Mouse (Mus musculus) stomach, adult 2 months (tissue): ENCODE results near the gene S100a5. TPM values are rescaled to one million over a fixed set of nuclear protein-coding genes. Genes with fewer than 3 reads are reported as not detected.

ENCODE experiments used
- polyA plus RNA-seq: library from polyadenylated mRNA; depleted of rRNA; stranded (reverse); fragments of >200 nt; gene quantifications from 2 replicates; pipeline ENCODE4 v1.2.3, GENCODE M21; 2012; rRNA removed

Gene S100a5
- polyA plus RNA-seq, result not detected in 2 replicates

GRCm38 (mm10) chr3:90608223-90608622 is at the start of gene S100a5:
TSS of gene S100a5 (plus strand) at chr3:90608523.

GRCm38 (mm10) chr3:90560008-90560628 is 48.2 kb upstream of the S100a5 start, which contains the start of gene S100a3:
TSS of gene S100a3 (plus strand) at chr3:90560578.

GRCm38 (mm10) chr3:90589947-90590346 is 18.4 kb upstream of the S100a5 start, which contains the start of gene S100a2:
TSS of gene S100a2 (plus strand) at chr3:90590247.

GRCm38 (mm10) chr3:90601486-90602110 is 6.7 kb upstream of the S100a5 start, which contains the start of gene Gm42674:
TSS of gene Gm42674 (plus strand) at chr3:90601904.

GRCm38 (mm10) chr3:90603623-90604022 is 4.7 kb upstream of the S100a5 start, which contains the start of gene S100a4:
TSS of gene S100a4 (plus strand) at chr3:90603771.

GRCm38 (mm10) chr3:90612728-90613291 is 4.5 kb downstream of the S100a5 start, which contains the start of gene S100a6:
TSS of gene S100a6 (plus strand) at chr3:90612882.

GRCm38 (mm10) chr3:90653717-90654116 is 45.4 kb downstream of the S100a5 start, which contains the start of gene S100a7a:
TSS of gene S100a7a (plus strand) at chr3:90654017.

Other genes with a start within 250 kb of the S100a5 start
- gene Slc27a3, start 218.6 kb upstream of the S100a5 start, polyA plus RNA-seq, result 3.9 and 4.2 TPM in 2 replicates
- gene Ints3, start 174.9 kb upstream of the S100a5 start, polyA plus RNA-seq, result 7.6 and 9.0 TPM in 2 replicates
- 5.0 and 6.2 TPM in 2 replicates for gene Npr1, start 142.7 kb upstream of the S100a5 start, polyA plus RNA-seq
- gene Ilf2, start 132.4 kb upstream of the S100a5 start, polyA plus RNA-seq, result 3.7 and 4.0 TPM in 2 replicates
- gene Snapin, start 117.5 kb upstream of the S100a5 start, polyA plus RNA-seq, result 8.3 and 8.6 TPM in 2 replicates
- gene Chtop, start 99.0 kb upstream of the S100a5 start, polyA plus RNA-seq, result 16.0 and 17.1 TPM in 2 replicates
- gene S100a1, start 94.1 kb upstream of the S100a5 start, polyA plus RNA-seq, result 83.5 and 96.7 TPM in 2 replicates
- gene S100a13, start 94.1 kb upstream of the S100a5 start, polyA plus RNA-seq, result 19.2 and 27.6 TPM in 2 replicates
- 19.5 and 23.7 TPM in 2 replicates for gene S100a14, start 81.7 kb upstream of the S100a5 start, polyA plus RNA-seq
- gene S100a16, start 71.3 kb upstream of the S100a5 start, polyA plus RNA-seq, result 164 and 185 TPM in 2 replicates
- gene S100a3, start 47.9 kb upstream of the S100a5 start, polyA plus RNA-seq, result 1.00 and 1.2 TPM in 2 replicates
- not detected in 2 replicates for gene S100a2, start 18.3 kb upstream of the S100a5 start, polyA plus RNA-seq
- not detected in 2 replicates for gene Gm42674, start 6.6 kb upstream of the S100a5 start, polyA plus RNA-seq
- 2.5 and 3.0 TPM in 2 replicates for gene S100a4, start 4.8 kb upstream of the S100a5 start, polyA plus RNA-seq
- 870 and 990 TPM in 2 replicates for gene S100a6, start 4.4 kb downstream of the S100a5 start, polyA plus RNA-seq
- gene S100a7a, start 45.5 kb downstream of the S100a5 start, polyA plus RNA-seq, result 0.55 and 1.5 TPM in 2 replicates
- not detected in 2 replicates for gene S100a8, start 60.5 kb downstream of the S100a5 start, polyA plus RNA-seq
- gene S100a9, start 87.2 kb downstream of the S100a5 start, polyA plus RNA-seq, result 0.21 TPM in 1 of 2 replicates, not detected in the other
- gene Pglyrp4, start 118.4 kb downstream of the S100a5 start, polyA plus RNA-seq, result 1.9 and 2.0 TPM in 2 replicates
- not detected in 2 replicates for gene Gm5849, start 169.4 kb downstream of the S100a5 start, polyA plus RNA-seq